Mouse (Mus musculus) MEL (cell line): Measurements from ENCODE around the gene Usp5. TPM values are rescaled to one million over a fixed set of nuclear protein-coding genes. Genes with fewer than 3 reads are reported as not detected.
A peak's percentile ranks its signal among the peaks of the same experiment; 100 is the strongest.

Source experiments
- DNase-seq: peaks from one replicate; pipeline ENCODE4 v3.0.0; 2011; ENCODE audit warnings: low read depth, low spot score
- H3K27ac ChIP-seq: 2 replicates; pipeline ENCODE4 v1.5.1; 2012; ENCODE audit warnings: low read depth, mild to moderate bottlenecking, control low read depth, low read length, moderate library complexity; ENCODE audit not compliant: control insufficient read depth
- H3K27me3 ChIP-seq, 2 experiments: fragments of 150-350 bp in 1 of 2; sonication (generic) in 1 of 2; 2 replicates each; pipeline ENCODE4 v1.6.1; 2012; ENCODE audit warnings: low read length in 2 of 2, mild to moderate bottlenecking in 2 of 2, improper control_type of control experiment in 1 of 2, moderate library complexity in 1 of 2; ENCODE audit not compliant: insufficient read depth in 2 of 2, control insufficient read depth in 1 of 2
- H3K36me3 ChIP-seq, 2 experiments: 2 replicates each; pipeline ENCODE4 v1.6.1; 2012 to 2014; ENCODE audit warnings: low read length in 2 of 2, improper control_type of control experiment in 1 of 2, inconsistent platforms in 1 of 2, mild to moderate bottlenecking in 1 of 2; ENCODE audit not compliant: insufficient read depth in 2 of 2, control insufficient read depth in 1 of 2
- H3K4me1 ChIP-seq, 2 experiments: fragments of 150-350 bp in 1 of 2; sonication (generic) in 1 of 2; 2 replicates each; pipeline ENCODE4 v1.6.1; 2012; ENCODE audit warnings: low read length in 2 of 2, improper control_type of control experiment in 1 of 2, mild to moderate bottlenecking in 1 of 2; ENCODE audit not compliant: insufficient read depth in 2 of 2, control insufficient read depth in 1 of 2
- H3K4me3 ChIP-seq, 2 experiments: fragments of 150-350 bp in 1 of 2; sonication (generic) in 1 of 2; 2 replicates each; pipeline ENCODE4 v1.5.1; 2012; ENCODE audit warnings: low read depth in 2 of 2, low read length in 2 of 2, mild to moderate bottlenecking in 2 of 2, moderate library complexity in 2 of 2, control low read depth in 1 of 2, improper control_type of control experiment in 1 of 2; ENCODE audit not compliant: control insufficient read depth in 1 of 2, insufficient read depth in 1 of 2
- H3K79me2 ChIP-seq: 2 replicates; pipeline ENCODE4 v1.6.1; 2012; ENCODE audit warnings: mild to moderate bottlenecking, low read length, moderate library complexity; ENCODE audit not compliant: control insufficient read depth, poor library complexity, insufficient read depth
- H3K9ac ChIP-seq: 2 replicates; pipeline ENCODE4 v1.6.1; 2012; ENCODE audit warnings: low read depth, mild to moderate bottlenecking, control low read depth, low read length, moderate library complexity; ENCODE audit not compliant: control insufficient read depth, poor library complexity, severe bottlenecking
- H3K9me3 ChIP-seq: fragments of 150-350 bp; sonication (generic); replicated peaks from 2 replicates; pipeline ENCODE4 v1.6.1; 2012; ENCODE audit warnings: mild to moderate bottlenecking, low read length, improper control_type of control experiment, moderate library complexity; ENCODE audit not compliant: insufficient read depth
- CHD2 ChIP-seq: IDR thresholded peaks from 2 replicates; pipeline ENCODE4 v1.6.1; 2011; ENCODE audit warnings: low read length, improper control_type of control experiment
- E2F4 ChIP-seq: IDR thresholded peaks from 2 replicates; pipeline ENCODE4 v1.6.1; 2011; ENCODE audit warnings: low read depth, low read length, improper control_type of control experiment, borderline replicate concordance
- ELF1 ChIP-seq: IDR thresholded peaks from 2 replicates; pipeline ENCODE4 v1.6.1; 2014; ENCODE audit warnings: low read depth, mild to moderate bottlenecking, inconsistent platforms, low read length, improper control_type of control experiment, moderate library complexity
- EP300 ChIP-seq, 2 experiments: IDR thresholded peaks; 2 replicates each; pipeline ENCODE4 v1.6.1; 2011; ENCODE audit warnings: improper control_type of control experiment in 2 of 2, low read length in 2 of 2, low read depth in 1 of 2, mild to moderate bottlenecking in 1 of 2
- GABPA ChIP-seq: IDR thresholded peaks from 2 replicates; pipeline ENCODE4 v1.6.1; 2012; ENCODE audit warnings: low read depth, mild to moderate bottlenecking, inconsistent platforms, low read length, improper control_type of control experiment, moderate library complexity
- HCFC1 ChIP-seq: IDR thresholded peaks from 2 replicates; pipeline ENCODE4 v1.6.1; 2012; ENCODE audit warnings: low read depth, mild to moderate bottlenecking, inconsistent platforms, low read length, improper control_type of control experiment, moderate library complexity
- JUND ChIP-seq: IDR thresholded peaks from 2 replicates; pipeline ENCODE4 v1.6.1; 2011; ENCODE audit warnings: low read depth, mild to moderate bottlenecking, improper control_type of control experiment, low read length
- MAX ChIP-seq: IDR thresholded peaks from 2 replicates; pipeline ENCODE4 v1.6.1; 2011; ENCODE audit warnings: low read length, improper control_type of control experiment
- MAZ ChIP-seq: IDR thresholded peaks from 2 replicates; pipeline ENCODE4 v1.6.1; 2012; ENCODE audit warnings: low read depth, mild to moderate bottlenecking, inconsistent platforms, low read length, improper control_type of control experiment
- MEF2A ChIP-seq: IDR thresholded peaks from 2 replicates; pipeline ENCODE4 v1.6.1; 2014; ENCODE audit warnings: low read depth, mild to moderate bottlenecking, inconsistent platforms, low read length, improper control_type of control experiment; ENCODE audit not compliant: poor library complexity, insufficient replicate concordance, severe bottlenecking; ENCODE audit errors: extremely low read depth
- MXI1 ChIP-seq: IDR thresholded peaks from 2 replicates; pipeline ENCODE4 v1.6.1; 2011; ENCODE audit warnings: mild to moderate bottlenecking, low read depth, low read length, improper control_type of control experiment
- MYB ChIP-seq: IDR thresholded peaks from 2 replicates; pipeline ENCODE4 v1.6.1; 2011; ENCODE audit warnings: mild to moderate bottlenecking, low read depth, low read length, improper control_type of control experiment
- POLR2A ChIP-seq, 2 experiments: IDR thresholded peaks; 2 replicates each; pipeline ENCODE4 v1.6.1; 2011 to 2012; ENCODE audit warnings: low read length in 2 of 2, mild to moderate bottlenecking in 2 of 2, control low read depth in 1 of 2, improper control_type of control experiment in 1 of 2, low read depth in 1 of 2, moderate library complexity in 1 of 2; ENCODE audit not compliant: control insufficient read depth in 1 of 2, insufficient read depth in 1 of 2, poor library complexity in 1 of 2
- POLR2AphosphoS5 ChIP-seq: IDR thresholded peaks from 2 replicates; pipeline ENCODE4 v1.6.1; 2012; ENCODE audit warnings: low read depth, borderline replicate concordance, mild to moderate bottlenecking, inconsistent platforms, low read length, moderate library complexity, mixed read lengths
- RCOR1 ChIP-seq: IDR thresholded peaks from 2 replicates; pipeline ENCODE4 v1.6.1; 2012; ENCODE audit warnings: low read depth, mild to moderate bottlenecking, inconsistent platforms, low read length, improper control_type of control experiment
- SIN3A ChIP-seq: IDR thresholded peaks from 2 replicates; pipeline ENCODE4 v1.6.1; 2012; ENCODE audit warnings: low read length, improper control_type of control experiment, inconsistent platforms
- TBP ChIP-seq: IDR thresholded peaks from 2 replicates; pipeline ENCODE4 v1.8.0; 2011; ENCODE audit warnings: low read depth, low read length, improper control_type of control experiment
- TCF12 ChIP-seq: IDR thresholded peaks from 2 replicates; pipeline ENCODE4 v1.6.1; 2014; ENCODE audit warnings: low read depth, mild to moderate bottlenecking, inconsistent platforms, low read length, improper control_type of control experiment, moderate library complexity
- ZC3H11A ChIP-seq: IDR thresholded peaks from 2 replicates; pipeline ENCODE4 v1.6.1; 2012; ENCODE audit warnings: low read depth, mild to moderate bottlenecking, inconsistent platforms, low read length, improper control_type of control experiment
- ZMIZ1 ChIP-seq: IDR thresholded peaks from 2 replicates; pipeline ENCODE4 v1.6.1; 2012; ENCODE audit warnings: low read depth, mild to moderate bottlenecking, inconsistent platforms, low read length, improper control_type of control experiment, moderate library complexity
- ZNF384 ChIP-seq: IDR thresholded peaks from 2 replicates; pipeline ENCODE4 v1.6.1; 2012; ENCODE audit warnings: low read depth, mild to moderate bottlenecking, inconsistent platforms, low read length, improper control_type of control experiment
- polyA plus RNA-seq, 2 experiments: library from polyadenylated mRNA; stranded (reverse) in 1 of 2; unstranded in 1 of 2; fragments of >175 nt in 1 of 2; fragments of >200 nt in 1 of 2; gene quantifications; 2 replicates each; pipeline versions ENCODE4 v1.2.1 to v1.2.4; 2012; ENCODE audit warnings: low replicate concordance in 2 of 2, low read depth in 1 of 2; ENCODE audit not compliant: insufficient read length in 2 of 2, insufficient read depth in 1 of 2, missing spikeins in 1 of 2
- total RNA-seq: library from RNA; depleted of rRNA; stranded (reverse); fragments of 300-350 nt; gene quantifications from 2 replicates; pipeline ENCODE4 v1.2.3, GENCODE M21; 2012

Usp5 gene
- total and polyA plus RNA-seq, 3 experiments, result 102 to 129 TPM; not detected in 1

GRCm38 (mm10) chr6:124790121-124790520 lies 39.2 kb downstream of the Usp5 start:
- Histone ChIP-seq H3K27me3 (peaks cover 1 to 2% of the 10 kb centered on the region in 2 experiments; a peak in 3 of 4 replicates), H3K36me3 (peaks cover 0 to 9% of the 10 kb centered on the region in 2 experiments; a peak in 2 of 4 replicates), H3K9ac (peak overlapping the region; percentile 47), H3K27ac (peak overlapping the region; percentile 16; the same call in 1 of the 2 replicates), H3K4me3 (peak overlapping the region; percentile 40 to 62), H3K4me1 (peaks cover 5 to 9% of the 10 kb centered on the region in 2 experiments), H3K9me3 (no peaks in the 10 kb centered on the region), H3K79me2 (no peaks in the 10 kb centered on the region; the same call in 1 of the 2 replicates)
- peak; percentile 83 for DNase-seq
- peak; percentile 60 for TF ChIP-seq ELF1
- no peak for TF ChIP-seq RCOR1
- peak; percentile 21; the same call in 1 of the 2 replicates for TF ChIP-seq HCFC1
- TF ChIP-seq MYB, result no peak
- TF ChIP-seq TBP, result 0 out of 2 replicates have a peak, but pooled peaks have one; percentile 21
- no peak for TF ChIP-seq POLR2A (IDR thresholded peaks at IDR 0.05; ENCODE audit: control insufficient read depth in 1 of 2, insufficient read depth in 1 of 2, low read depth in 1 of 2, low read length in 2 of 2, poor library complexity in 1 of 2)
- peak; percentile 46; the same call in 1 of the 2 replicates for TF ChIP-seq MXI1

GRCm38 (mm10) chr6:124789519-124789918 lies 39.8 kb downstream of the Usp5 start:
- Histone ChIP-seq H3K27me3 (peaks cover 1 to 2% of the 10 kb centered on the region in 2 experiments; a peak in 2 of 4 replicates), H3K4me3 (peak overlapping the region; percentile 40 to 62), H3K9me3 (no peaks in the 10 kb centered on the region), H3K27ac (peak overlapping the region; percentile 16; the same call in 1 of the 2 replicates), H3K4me1 (peaks cover 5 to 9% of the 10 kb centered on the region in 2 experiments), H3K79me2 (no peaks in the 10 kb centered on the region; the same call in 1 of the 2 replicates), H3K36me3 (peaks cover 0 to 9% of the 10 kb centered on the region in 2 experiments; a peak in 2 of 4 replicates), H3K9ac (peak overlapping the region; percentile 47)
- TF ChIP-seq GABPA (no peak), ZNF384 (peak; percentile 67), ZC3H11A (no peak), MYB (no peak), HCFC1 (0 out of 2 replicates have a peak, but pooled peaks have one; percentile 3), MAX (peak; percentile 24; the same call in 1 of the 2 replicates), E2F4 (no peak), SIN3A (no peak), MEF2A (no peak), POLR2AphosphoS5 (no peak), EP300 (IDR thresholded peaks at IDR 0.05; ENCODE audit: low read depth in 1 of 2, low read length in 2 of 2) (no peak), ZMIZ1 (no peak), CHD2 (no peak), MAZ (no peak), TCF12 (no peak), TBP (no peak), JUND (no peak)
- peak; percentile 34 for DNase-seq
